Mouse (Mus musculus) neural tube, embryonic 15.5 days (tissue): ENCODE data around the gene Ch25h. TPM values are rescaled to one million over a fixed set of nuclear protein-coding genes. Genes with fewer than 3 reads are reported as not detected.

ENCODE experiments used
- polyA plus RNA-seq: library from polyadenylated mRNA; unstranded; fragments of >200 nt; fragmentation: Nextera tagmentation; extraction: Ambion mirVana; gene quantifications from 2 replicates; pipeline ENCODE4 v1.2.1, GENCODE M21; 2015

The Ch25h gene
- polyA plus RNA-seq, 1 experiment from 2014 or later = 0.52 TPM

Other genes with a start within 250 kb of the Ch25h start
- gene Acta2, start 219.6 kb downstream of the Ch25h start, polyA plus RNA-seq = 21.1 and 200 TPM in 2 replicates
- gene Fas, start 184.5 kb downstream of the Ch25h start, polyA plus RNA-seq = 1.4 and 2.1 TPM in 2 replicates
- gene Lipa, start 52.3 kb upstream of the Ch25h start, polyA plus RNA-seq = 22.4 and 24.7 TPM in 2 replicates
- gene Ifit2, start 75.5 kb upstream of the Ch25h start, polyA plus RNA-seq = 6.1 and 7.5 TPM in 2 replicates
- 2.1 and 3.1 TPM in 2 replicates for gene Ifit3, start 108.4 kb upstream of the Ch25h start, polyA plus RNA-seq
- 1.6 and 1.7 TPM in 2 replicates for gene Ifit1bl1, start 126.8 kb upstream of the Ch25h start, polyA plus RNA-seq
- gene Ifit3b, start 132.8 kb upstream of the Ch25h start, polyA plus RNA-seq = 0.51 and 0.59 TPM in 2 replicates
- gene Ifit1bl2, start 165.6 kb upstream of the Ch25h start, polyA plus RNA-seq = 0.38 and 0.41 TPM in 2 replicates
- 0.63 and 2.0 TPM in 2 replicates for gene Ifit1, start 165.7 kb upstream of the Ch25h start, polyA plus RNA-seq